Mouse (Mus musculus) E14TG2a.4 (cell line): Measurements from ENCODE around the gene Vps11.

Experiments
- CTCF ChIP-seq: conservative IDR thresholded peaks from 2 replicates; pipeline ENCODE4 v1.5.1; 2014; ENCODE audit warnings: low read length
- NANOG ChIP-seq: IDR thresholded peaks from 2 replicates; pipeline ENCODE4 v1.6.1; 2014; ENCODE audit warnings: borderline replicate concordance, low read length, mixed read lengths
- POU5F1 ChIP-seq: IDR thresholded peaks from 2 replicates; pipeline ENCODE4 v1.6.1; 2014; ENCODE audit warnings: low read length, borderline replicate concordance

DNA sequence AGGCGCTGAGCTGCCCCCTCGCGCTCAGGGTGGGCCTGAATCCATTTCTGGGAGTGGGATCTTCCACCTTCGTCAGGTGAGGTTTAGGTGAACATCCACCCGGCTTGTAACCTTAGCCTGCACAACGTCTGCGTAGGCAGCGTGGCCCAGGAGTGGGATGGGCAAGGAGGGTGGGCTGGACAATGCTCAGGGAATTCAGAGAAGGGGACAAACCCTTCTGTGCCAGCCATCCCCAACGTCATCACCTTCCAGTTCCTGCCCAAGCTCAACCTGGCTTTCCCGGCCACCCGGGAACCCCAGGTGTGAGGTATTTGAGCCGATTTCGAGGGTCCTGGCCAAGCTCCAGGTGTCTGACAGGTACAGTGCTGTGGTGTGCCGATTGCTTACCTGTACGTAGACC, 18.4 kb upstream of the Vps11 start:
- TF ChIP-seq CTCF, result no peak
- no peak for TF ChIP-seq POU5F1
- no peak for TF ChIP-seq NANOG
